Mouse (Mus musculus) CH12.LX (cell line): ENCODE results near the gene Pou1f1. TPM values are rescaled to one million over a fixed set of nuclear protein-coding genes. Genes with fewer than 3 reads are reported as not detected.

Source experiments
- DNase-seq: peaks from one replicate; pipeline ENCODE4 v3.0.0-alpha.2; 2013; ENCODE audit errors: extremely low read depth
- H3K27ac ChIP-seq: 2 replicates; pipeline ENCODE4 v1.5.1; 2012; ENCODE audit warnings: low read depth, mild to moderate bottlenecking, control low read depth, moderate library complexity; ENCODE audit not compliant: insufficient read depth
- H3K27me3 ChIP-seq: replicated peaks from 2 replicates; pipeline ENCODE3; 2012; ENCODE audit warnings: inconsistent platforms
- H3K36me3 ChIP-seq, 2 experiments: replicated peaks in 1 of 2; 2 replicates each; pipeline versions ENCODE3 to v1.6.1; 2012; ENCODE audit warnings: inconsistent platforms in 1 of 2, low read length in 1 of 2, mild to moderate bottlenecking in 1 of 2, mixed read lengths in 1 of 2, moderate library complexity in 1 of 2; ENCODE audit not compliant: control insufficient read depth in 1 of 2, insufficient read depth in 1 of 2
- H3K4me1 ChIP-seq, 2 experiments: 2 replicates each; pipeline ENCODE4 v1.6.1; 2012; ENCODE audit warnings: inconsistent platforms in 1 of 2, moderate library complexity in 1 of 2; ENCODE audit not compliant: insufficient read depth in 2 of 2, control insufficient read depth in 1 of 2
- H3K4me2 ChIP-seq: 2 replicates; pipeline ENCODE4 v1.6.1; 2012; ENCODE audit warnings: low read depth, mild to moderate bottlenecking, control low read depth; ENCODE audit not compliant: poor library complexity, insufficient read depth, severe bottlenecking
- H3K4me3 ChIP-seq, 3 experiments: fragments of 150-350 bp in 1 of 3; sonication (generic) in 1 of 3; replicated peaks in 1 of 3; 2 replicates each; pipeline versions ENCODE3 to v1.5.1; 2011 to 2012; ENCODE audit warnings: low read depth in 2 of 3, low read length in 2 of 3, mild to moderate bottlenecking in 2 of 3, moderate library complexity in 2 of 3, control low read depth in 1 of 3, improper control_type of control experiment in 1 of 3, inconsistent platforms in 1 of 3, mixed read lengths in 1 of 3; ENCODE audit not compliant: poor library complexity in 1 of 3
- H3K79me2 ChIP-seq: replicated peaks from 2 replicates; pipeline ENCODE4 v1.6.1; 2012; ENCODE audit warnings: mild to moderate bottlenecking, moderate library complexity; ENCODE audit not compliant: control insufficient read depth, poor library complexity, insufficient read depth, severe bottlenecking; ENCODE audit errors: extremely low read depth
- H3K9ac ChIP-seq: 2 replicates; pipeline ENCODE4 v1.6.1; 2012; ENCODE audit warnings: low read depth, mild to moderate bottlenecking, control low read depth, moderate library complexity; ENCODE audit not compliant: insufficient read depth
- H3K9me3 ChIP-seq: replicated peaks from 2 replicates; pipeline ENCODE3; 2012; ENCODE audit warnings: low read length, inconsistent platforms, mixed read lengths
- CHD1 ChIP-seq: IDR thresholded peaks from 2 replicates; pipeline ENCODE4 v1.6.1; 2012; ENCODE audit warnings: low read depth, low read length, improper control_type of control experiment, inconsistent platforms
- CTCF ChIP-seq, 2 experiments: IDR thresholded peaks in 1 of 2; conservative IDR thresholded peaks in 1 of 2; 2 replicates each; pipeline ENCODE4 v1.5.1; 2011 to 2012; ENCODE audit warnings: low read depth in 2 of 2, low read length in 2 of 2, improper control_type of control experiment in 1 of 2, inconsistent platforms in 1 of 2, mild to moderate bottlenecking in 1 of 2, moderate library complexity in 1 of 2
- ELF1 ChIP-seq: IDR thresholded peaks from 2 replicates; pipeline ENCODE4 v1.6.1; 2014; ENCODE audit warnings: low read depth, mild to moderate bottlenecking, inconsistent platforms, low read length, improper control_type of control experiment
- EP300 ChIP-seq: IDR thresholded peaks from 2 replicates; pipeline ENCODE4 v1.6.1; 2011; ENCODE audit warnings: low read length, improper control_type of control experiment
- ETS1 ChIP-seq: conservative IDR thresholded peaks from 2 replicates; pipeline ENCODE4 v1.6.1; 2012; ENCODE audit warnings: low read depth, mild to moderate bottlenecking, inconsistent platforms, low read length, improper control_type of control experiment, moderate library complexity
- MAFK ChIP-seq: IDR thresholded peaks from 2 replicates; pipeline ENCODE4 v1.6.1; 2011; ENCODE audit warnings: low read length, improper control_type of control experiment; ENCODE audit not compliant: insufficient replicate concordance
- MAZ ChIP-seq: IDR thresholded peaks from 2 replicates; pipeline ENCODE4 v1.6.1; 2012; ENCODE audit warnings: low read depth, mild to moderate bottlenecking, inconsistent platforms, low read length, improper control_type of control experiment, moderate library complexity
- NELFE ChIP-seq: IDR thresholded peaks from 2 replicates; pipeline ENCODE4 v1.6.1; 2011; ENCODE audit warnings: low read depth, low read length, improper control_type of control experiment
- NRF1 ChIP-seq: IDR thresholded peaks from 2 replicates; pipeline ENCODE4 v1.6.1; 2014; ENCODE audit warnings: low read depth, mild to moderate bottlenecking, inconsistent platforms, low read length, improper control_type of control experiment, moderate library complexity
- RAD21 ChIP-seq: IDR thresholded peaks from 2 replicates; pipeline ENCODE4 v1.6.1; 2011; ENCODE audit warnings: low read depth, mild to moderate bottlenecking, low read length, improper control_type of control experiment, moderate library complexity
- RCOR1 ChIP-seq: conservative IDR thresholded peaks from 2 replicates; pipeline ENCODE4 v1.6.1; 2012; ENCODE audit warnings: low read depth, mild to moderate bottlenecking, inconsistent platforms, low read length, improper control_type of control experiment
- SIN3A ChIP-seq: IDR thresholded peaks from 2 replicates; pipeline ENCODE4 v1.6.1; 2012; ENCODE audit warnings: low read length, improper control_type of control experiment, inconsistent platforms
- SMC3 ChIP-seq: IDR thresholded peaks from 2 replicates; pipeline ENCODE4 v1.6.1; 2011; ENCODE audit warnings: low read depth, low read length, improper control_type of control experiment
- TBP ChIP-seq: conservative IDR thresholded peaks from 2 replicates; pipeline ENCODE4 v1.6.1; 2011; ENCODE audit warnings: low read depth, low read length, improper control_type of control experiment
- ZKSCAN1 ChIP-seq: IDR thresholded peaks from 2 replicates; pipeline ENCODE4 v1.6.1; 2012; ENCODE audit warnings: low read depth, inconsistent platforms, low read length, improper control_type of control experiment, borderline replicate concordance
- ZNF384 ChIP-seq: IDR thresholded peaks from 2 replicates; pipeline ENCODE4 v1.6.1; 2012; ENCODE audit warnings: low read depth, low read length, improper control_type of control experiment, inconsistent platforms
- dilution Hi-C: fragments of 300-500 bp; cut with MboI; formaldehyde crosslinking; loops from 2 replicates; pipeline ENCODE4 v1.14.3; 2020; ENCODE audit warnings: low sequenced_read_pairs; ENCODE audit not compliant: extremely low pct_unique_long_range_greater_than_20kb, extremely low pct_ligation_motif_present
- in situ Hi-C: fragments of 300-500 bp; cut with MboI; formaldehyde crosslinking; loops from 3 replicates; pipeline ENCODE4 v1.14.3; 2019; ENCODE audit warnings: low sequenced_read_pairs, low pct_ligation_motif_present, low pct_unique_long_range_greater_than_20kb, mixed read lengths
- polyA plus RNA-seq: library from polyadenylated mRNA; unstranded; fragments of >175 nt; gene quantifications from 2 replicates; pipeline ENCODE4 v1.2.1, GENCODE M21; 2012; ENCODE audit warnings: low read depth; ENCODE audit not compliant: insufficient read length
- total RNA-seq, 2 experiments: library from RNA; depleted of rRNA; stranded (reverse); fragments of 300-350 nt in 1 of 2; fragments of >200 nt in 1 of 2; gene quantifications; 2 replicates each; pipeline ENCODE4 v1.2.3; 2012 to 2014

Pou1f1 gene
- total and polyA plus RNA-seq, 3 experiments = not detected

DNA sequence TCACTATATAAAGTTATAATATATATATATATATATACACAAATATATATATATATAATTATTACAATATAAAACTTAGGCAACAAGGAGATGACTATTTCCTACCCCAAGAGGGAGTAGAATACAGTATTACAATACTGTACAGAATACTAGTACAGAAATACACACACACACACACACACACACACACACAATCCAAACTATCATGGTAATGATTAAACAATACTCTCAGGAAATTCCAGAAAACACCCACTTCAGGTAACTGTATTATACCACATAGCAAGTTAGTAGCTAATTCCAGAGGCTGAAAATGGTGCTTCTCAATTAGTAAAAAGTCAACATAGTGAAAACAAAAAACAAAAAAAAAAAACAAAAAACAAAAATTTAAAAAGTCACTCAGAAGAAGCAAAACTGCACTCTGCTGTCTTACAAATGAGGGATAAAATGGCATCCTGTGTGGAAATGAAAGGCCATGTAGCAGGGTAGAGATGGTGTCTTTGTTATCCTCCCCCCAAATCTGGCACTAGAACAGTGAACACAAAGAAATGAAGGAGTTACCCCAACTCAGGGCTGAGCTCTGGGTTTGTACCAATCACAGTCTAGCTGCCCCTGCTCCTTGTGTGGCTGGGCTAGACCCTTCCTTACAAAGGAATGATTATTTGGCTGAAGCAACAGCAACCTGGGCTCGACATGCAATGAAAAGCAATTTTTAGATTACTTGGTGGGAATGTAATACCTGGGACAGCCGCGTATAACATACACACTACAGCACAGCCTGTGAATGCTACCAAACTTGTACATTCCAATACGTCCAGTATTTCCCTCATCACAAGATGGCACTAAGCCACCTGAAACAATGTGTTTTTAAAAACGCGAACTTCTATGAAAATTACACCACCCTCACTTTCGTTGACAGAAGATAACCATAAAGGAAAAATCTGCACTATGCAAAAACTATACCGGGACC is 41.0 kb downstream of the Pou1f1 start:
- TF ChIP-seq CHD1 (0 out of 2 replicates have a peak, but pooled peaks have one; percentile 66), ELF1 (0 out of 2 replicates have a peak, but pooled peaks have one; percentile 5), CTCF (conservative IDR thresholded peaks at IDR 0.05 in 1 of 2, IDR thresholded peaks at IDR 0.05 in 1 of 2; ENCODE audit: low read depth in 2 of 2, low read length in 2 of 2) (peak in 1 of 2 experiments; percentile 42; a peak in 2 of 4 replicates), SIN3A (peak; percentile 65; the same call in 1 of the 2 replicates), NRF1 (peak; percentile 13; the same call in 1 of the 2 replicates), EP300 (0 out of 2 replicates have a peak, but pooled peaks have one; percentile 25), ZKSCAN1 (no peak), ETS1 (no peak), NELFE (no peak), MAZ (0 out of 2 replicates have a peak, but pooled peaks have one; percentile 67), RCOR1 (no peak), MAFK (no peak; the same call in 1 of the 2 replicates), ZNF384 (no peak), TBP (no peak), SMC3 (peak; percentile 7; the same call in 1 of the 2 replicates), RAD21 (peak; percentile 34)
- H3K9ac ChIP-seq = peak overlapping the region; percentile 86
- H3K36me3 ChIP-seq = peaks cover 0 to 22% of the 10 kb centered on the region in 2 experiments
- H3K4me2 ChIP-seq = peak overlapping the region; percentile 42
- peaks cover 0 to 21% of the 10 kb centered on the region in 2 experiments; a peak in 2 of 4 replicates for H3K4me1 ChIP-seq
- peak; percentile 41 for DNase-seq
- H3K27me3 ChIP-seq = no peaks in the 10 kb centered on the region
- peaks cover 14% of the 10 kb centered on the region for H3K79me2 ChIP-seq
- in situ Hi-C loops = no loop called here
- dilution Hi-C loops = no loop called here
- no peak overlapping the region for H3K27ac ChIP-seq
- no peaks in the 10 kb centered on the region for H3K9me3 ChIP-seq
- H3K4me3 ChIP-seq = peak overlapping the region; percentile 85 to 90 (median 87)
